Mouse (Mus musculus) kidney, embryonic 15.5 days (tissue): ENCODE measurements around the gene Hoxc10. TPM values are rescaled to one million over a fixed set of nuclear protein-coding genes. Genes with fewer than 3 reads are reported as not detected.
A peak's percentile ranks its signal among the peaks of the same experiment; 100 is the strongest.

ENCODE experiments used
- ATAC-seq: fragments of 200-750 bp; cut with Nextera tagmentation; replicated peaks from 2 replicates; pipeline ENCODE4 v1.8.0; 2017; ENCODE audit warnings: moderate TSS enrichment; ENCODE audit not compliant: low FRiP score
- H3K27ac ChIP-seq: fragments of 300-500 bp; sonication (generic); 2 replicates; pipeline ENCODE4 v1.5.1; 2015; ENCODE audit warnings: mild to moderate bottlenecking, inconsistent platforms
- H3K27me3 ChIP-seq: fragments of 300-500 bp; sonication (generic); 2 replicates; pipeline ENCODE4 v1.6.1; 2015; ENCODE audit warnings: inconsistent platforms
- H3K36me3 ChIP-seq: fragments of 300-500 bp; sonication (generic); 2 replicates; pipeline ENCODE4 v1.6.1; 2015; ENCODE audit warnings: inconsistent platforms
- H3K4me1 ChIP-seq: fragments of 300-500 bp; sonication (generic); 2 replicates; pipeline ENCODE4 v1.6.1; 2015; ENCODE audit warnings: inconsistent platforms
- H3K4me2 ChIP-seq: fragments of 300-500 bp; sonication (generic); 2 replicates; pipeline ENCODE4 v1.6.1; 2015; ENCODE audit warnings: moderate library complexity, mild to moderate bottlenecking, inconsistent platforms
- H3K4me3 ChIP-seq: fragments of 300-500 bp; sonication (generic); replicated peaks from 2 replicates; pipeline ENCODE4 v1.5.1; 2015; ENCODE audit warnings: mild to moderate bottlenecking, inconsistent platforms
- H3K9ac ChIP-seq: fragments of 300-500 bp; sonication (generic); 2 replicates; pipeline ENCODE4 v1.6.1; 2015; ENCODE audit warnings: mild to moderate bottlenecking, inconsistent platforms
- H3K9me3 ChIP-seq: fragments of 300-500 bp; sonication (generic); replicated peaks from 2 replicates; pipeline ENCODE4 v1.6.1; 2016; ENCODE audit warnings: inconsistent platforms
- WGBS: fragments of 180-500 bp; shearing (Covaris S2); methylation state at CpG from one replicate; pipeline ENCODE4 v1.1.7; 2015; ENCODE audit warnings: mixed read lengths; 5-methylcytosine and 5-hydroxymethylcytosine counted together
- polyA plus RNA-seq: library from polyadenylated mRNA; unstranded; fragments of >200 nt; fragmentation: Nextera tagmentation; extraction: Ambion mirVana; gene quantifications from 2 replicates; pipeline ENCODE4 v1.2.1, GENCODE M21; 2015

Hoxc10 gene
- polyA plus RNA-seq, 1 experiment from 2014 or later = 53.5 TPM

- Histone ChIP-seq H3K9me3 (no peaks in the 10 kb centered on the region), H3K4me2 (no peak overlapping the region; the same call in 1 of the 2 replicates), H3K9ac (no peak overlapping the region), H3K4me3 (no peak overlapping the region), H3K27me3 (peaks cover 100% of the 10 kb centered on the region), H3K27ac (no peak overlapping the region), H3K4me1 (peaks cover 24% of the 10 kb centered on the region), H3K36me3 (no peaks in the 10 kb centered on the region)
- ATAC-seq = no peak
- WGBS = 3% methylated on average over 12 of the region's 12 CpGs
Observed at GRCm38 (mm10) chr15:102934438-102934837, 32.2 kb upstream of the Hoxc10 start.

- Histone ChIP-seq H3K4me3 (0 out of 2 replicates have a peak overlapping the region, but pooled peaks have one; percentile 18), H3K9me3 (no peaks in the 10 kb centered on the region), H3K27ac (no peak overlapping the region), H3K4me1 (peaks cover 29% of the 10 kb centered on the region), H3K9ac (no peak overlapping the region), H3K36me3 (no peaks in the 10 kb centered on the region), H3K4me2 (peak overlapping the region; percentile 27), H3K27me3 (peaks cover 100% of the 10 kb centered on the region)
- WGBS = under 1% methylated on average over 27 of the region's 27 CpGs
- no peak for ATAC-seq
Observed at GRCm38 (mm10) chr15:102934897-102935296, 31.7 kb upstream of the Hoxc10 start.

- 0 out of 2 replicates have a peak within 1 kb of the TSS, but pooled peaks have one; percentile 17 for H3K4me2 ChIP-seq
- peaks cover 100% of the 10 kb centered on the region for H3K27me3 ChIP-seq
- no peak for ATAC-seq
- no peak within 1 kb of the TSS for H3K4me3 ChIP-seq
- H3K36me3 ChIP-seq = no peaks in the 10 kb centered on the region
- no peak within 1 kb of the TSS for H3K27ac ChIP-seq
- peaks cover 28% of the 10 kb centered on the region for H3K4me1 ChIP-seq
- H3K9me3 ChIP-seq = no peaks in the 10 kb centered on the region
- WGBS = under 1% methylated on average over 31 of the region's 31 CpGs
- no peak within 1 kb of the TSS for H3K9ac ChIP-seq
Observed at GRCm38 (mm10) chr15:102936279-102936972, 30.2 kb upstream of the Hoxc10 start, which contains the start of gene Hoxc12. Gene Hoxc12, plus strand, starts transcription at chr15:102936757.

- H3K9me3 ChIP-seq = no peaks in the 10 kb centered on the region
- H3K4me2 ChIP-seq = 0 out of 2 replicates have a peak overlapping the region, but pooled peaks have one; percentile 17
- H3K4me3 ChIP-seq = no peak overlapping the region
- H3K9ac ChIP-seq = no peak overlapping the region
- ATAC-seq = no peak
- H3K36me3 ChIP-seq = no peaks in the 10 kb centered on the region
- H3K27ac ChIP-seq = no peak overlapping the region
- H3K27me3 ChIP-seq = peaks cover 100% of the 10 kb centered on the region
- 1% methylated on average over 50 of the region's 50 CpGs for WGBS
- H3K4me1 ChIP-seq = peaks cover 22% of the 10 kb centered on the region
Observed at GRCm38 (mm10) chr15:102937036-102937666, 29.4 kb upstream of the Hoxc10 start.

GRCm38 (mm10) chr15:102939256-102940155, 27.1 kb upstream of the Hoxc10 start:
- Histone ChIP-seq H3K27me3 (peaks cover 100% of the 10 kb centered on the region), H3K36me3 (no peaks in the 10 kb centered on the region), H3K4me2 (peak overlapping the region; percentile 40), H3K9ac (no peak overlapping the region), H3K4me3 (peak overlapping the region; percentile 6; the same call in 1 of the 2 replicates), H3K27ac (no peak overlapping the region), H3K9me3 (no peaks in the 10 kb centered on the region), H3K4me1 (peaks cover 32% of the 10 kb centered on the region)
- 0 out of 2 replicates have a peak, but pooled peaks have one; percentile 46 for ATAC-seq
- 1% methylated on average over 34 of the region's 34 CpGs for WGBS

GRCm38 (mm10) chr15:102942739-102943467, 23.7 kb upstream of the Hoxc10 start:
- peaks cover 100% of the 10 kb centered on the region for H3K27me3 ChIP-seq
- H3K27ac ChIP-seq = no peak overlapping the region
- peak overlapping the region; percentile 41 for H3K4me3 ChIP-seq
- WGBS = under 1% methylated on average over 53 of the region's 53 CpGs
- H3K36me3 ChIP-seq = no peaks in the 10 kb centered on the region
- H3K4me1 ChIP-seq = peaks cover 18% of the 10 kb centered on the region
- peak overlapping the region; percentile 60 for H3K4me2 ChIP-seq
- 0 out of 2 replicates have a peak overlapping the region, but pooled peaks have one; percentile 21 for H3K9ac ChIP-seq
- ATAC-seq = peak; percentile 61
- no peaks in the 10 kb centered on the region for H3K9me3 ChIP-seq

GRCm38 (mm10) chr15:102943468-102943813, 23.2 kb upstream of the Hoxc10 start:
- WGBS = 8% methylated on average over 5 of the region's 5 CpGs
- Histone ChIP-seq H3K27ac (no peak overlapping the region), H3K4me3 (peak overlapping the region; percentile 41; the same call in 1 of the 2 replicates), H3K4me1 (peaks cover 18% of the 10 kb centered on the region), H3K9me3 (no peaks in the 10 kb centered on the region), H3K9ac (no peak overlapping the region), H3K36me3 (no peaks in the 10 kb centered on the region), H3K4me2 (peak overlapping the region; percentile 60), H3K27me3 (peaks cover 100% of the 10 kb centered on the region)
- ATAC-seq = peak; percentile 65; the same call in 1 of the 2 replicates

- Histone ChIP-seq H3K27ac (no peak overlapping the region), H3K36me3 (no peaks in the 10 kb centered on the region), H3K4me2 (no peak overlapping the region), H3K27me3 (peaks cover 99% of the 10 kb centered on the region), H3K4me1 (peaks cover 16% of the 10 kb centered on the region), H3K9me3 (no peaks in the 10 kb centered on the region), H3K4me3 (no peak overlapping the region), H3K9ac (no peak overlapping the region)
- ATAC-seq = no peak
- WGBS = 13% methylated on average over 22 of the region's 22 CpGs
Observed at GRCm38 (mm10) chr15:102945185-102946077, 21.2 kb upstream of the Hoxc10 start.

GRCm38 (mm10) chr15:102947276-102947675, 19.3 kb upstream of the Hoxc10 start:
- Histone ChIP-seq H3K27me3 (peaks cover 99% of the 10 kb centered on the region), H3K4me2 (no peak overlapping the region), H3K4me3 (no peak overlapping the region), H3K9me3 (no peaks in the 10 kb centered on the region), H3K9ac (no peak overlapping the region), H3K36me3 (no peaks in the 10 kb centered on the region), H3K4me1 (peaks cover 19% of the 10 kb centered on the region), H3K27ac (no peak overlapping the region)
- WGBS = 5% methylated on average over 9 of the region's 9 CpGs
- no peak for ATAC-seq

GRCm38 (mm10) chr15:102948842-102949241, 17.8 kb upstream of the Hoxc10 start:
- ATAC-seq = no peak
- no peaks in the 10 kb centered on the region for H3K36me3 ChIP-seq
- peaks cover 15% of the 10 kb centered on the region for H3K4me1 ChIP-seq
- H3K9me3 ChIP-seq = no peaks in the 10 kb centered on the region
- no peak overlapping the region for H3K4me2 ChIP-seq
- peaks cover 99% of the 10 kb centered on the region for H3K27me3 ChIP-seq
- H3K9ac ChIP-seq = no peak overlapping the region
- H3K4me3 ChIP-seq = no peak overlapping the region
- WGBS = 32% methylated on average over 2 of the region's 2 CpGs
- H3K27ac ChIP-seq = no peak overlapping the region
